Mouse (Mus musculus) C2C12 (cell line): Measurements from ENCODE around the gene Olfr70.

Experiments used
- CEBPB ChIP-seq: IDR thresholded peaks from one replicate; pipeline ENCODE4 v1.6.1; 2011; ENCODE audit warnings: low read depth, mild to moderate bottlenecking, control low read depth, moderate library complexity
- CTCF ChIP-seq: IDR thresholded peaks from one replicate; pipeline ENCODE4 v1.5.1; 2011; ENCODE audit not compliant: control insufficient read depth, insufficient read depth, insufficient read length
- MAX ChIP-seq: IDR thresholded peaks from one replicate; pipeline ENCODE4 v1.6.1; 2011; ENCODE audit warnings: mild to moderate bottlenecking, control low read depth
- MYOD1 ChIP-seq: IDR thresholded peaks from one replicate; pipeline ENCODE4 v1.6.1; 2011; ENCODE audit warnings: low read depth; ENCODE audit not compliant: control insufficient read depth, insufficient read length
- USF1 ChIP-seq: IDR thresholded peaks from one replicate; pipeline ENCODE4 v1.6.1; 2011; ENCODE audit warnings: low read depth, mild to moderate bottlenecking, control low read depth, moderate library complexity

DNA sequence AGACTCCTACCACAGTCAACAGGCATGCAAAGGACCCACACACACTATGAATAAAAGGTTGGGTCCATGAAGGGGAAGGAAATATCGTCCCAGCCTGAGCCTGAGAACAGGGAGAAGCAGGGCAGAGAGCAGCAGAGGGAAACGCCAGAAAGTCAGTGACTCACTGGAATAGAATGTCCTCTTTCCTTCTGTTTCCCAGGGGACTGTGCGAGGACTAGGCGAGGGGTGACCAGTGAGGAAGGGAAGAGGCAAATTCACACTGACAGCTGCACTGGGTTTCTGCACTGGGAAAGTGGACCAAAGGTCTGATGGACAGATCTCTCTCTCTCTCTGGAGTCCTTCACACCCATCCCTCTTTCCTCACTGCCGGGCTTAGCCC is 28.0 kb upstream of the Olfr70 start:
- no peak for TF ChIP-seq CTCF
- TF ChIP-seq MYOD1: peak; percentile 90
- TF ChIP-seq MAX: no peak
- TF ChIP-seq USF1: no peak
- TF ChIP-seq CEBPB: no peak
